Mouse (Mus musculus) small intestine, adult 2 months (tissue): ENCODE results near the gene Crybb1.

Source experiments
- CTCF ChIP-seq: fragments of 200-500 bp; IDR thresholded peaks from 2 replicates; pipeline ENCODE4 v1.5.1; 2012; ENCODE audit warnings: low read depth, mild to moderate bottlenecking, control low read depth, inconsistent platforms, low read length, moderate library complexity, mixed read lengths; ENCODE audit not compliant: insufficient replicate concordance, insufficient read length; ENCODE audit errors: extremely low read depth
- POLR2A ChIP-seq: fragments of 200-500 bp; IDR thresholded peaks from 2 replicates; pipeline ENCODE4 v1.6.1; 2012; ENCODE audit warnings: low read depth, mild to moderate bottlenecking, control low read depth, inconsistent platforms, low read length, moderate library complexity

- no peak for TF ChIP-seq POLR2A
- TF ChIP-seq CTCF, result no peak
These were observed 3.2 kb upstream of the Crybb1 start, which contains the start of gene Cryba4 for GRCm38 (mm10) chr5:112252400-112252799.
